In genomic region chr4:81563574-81563973, GRCm38 (mm10) we compare ENCODE assay signal across 8 mouse cellular contexts.
DNase-seq lines count a peak whose midpoint lies in the region; ATAC-seq and TF ChIP-seq lines count a peak whose summit lies in the region.

No protein-coding gene starts in this region.

- 0 out of 2 replicates have a peak overlapping the region, but pooled peaks have one; percentile 15 for H3K4me3 ChIP-seq in heart, embryonic 10.5 days
- no peak overlapping the region for H3K4me3 ChIP-seq in midbrain, postnatal 0 days (ENCODE audit: low read depth, low read length)
- H3K4me3 ChIP-seq in midbrain, embryonic 14.5 days (replicated peaks; ENCODE audit: low read depth, low read length): no peak overlapping the region
- H3K4me3 ChIP-seq in limb, embryonic 11.5 days (ENCODE audit: low read depth, low read length): no peak overlapping the region
- H3K4me3 ChIP-seq in midbrain, embryonic 13.5 days (replicated peaks): no peak overlapping the region

- no peak for ATAC-seq in midbrain, postnatal 0 days (ENCODE audit: low FRiP score)
- no peak for ATAC-seq in midbrain, embryonic 14.5 days (ENCODE audit: low FRiP score, low TSS enrichment)
- ATAC-seq in limb, embryonic 11.5 days (ENCODE audit: insufficient number of reproducible peaks, low FRiP score, low TSS enrichment, low read depth): no peak
- ATAC-seq in midbrain, embryonic 13.5 days: no peak

- peak; percentile 82 for DNase-seq in heart, embryonic 10.5 days (ENCODE audit: low spot score)
- no peak for DNase-seq in heart, postnatal 14 days
- no peak for DNase-seq in midbrain, postnatal 0 days (ENCODE audit: low spot score)
- DNase-seq in midbrain, embryonic 14.5 days: no peak
- DNase-seq in limb, embryonic 11.5 days (ENCODE audit: low spot score): peak; percentile 32
- peak; percentile 72 for DNase-seq in telencephalon, adult 2 months (ENCODE audit: low read depth, low spot score)
- DNase-seq in Muller cell, postnatal 12 days (ENCODE audit: inconsistent ontology term): no peak

- no peaks in the 10 kb centered on the region for H3K27me3 ChIP-seq in heart, embryonic 10.5 days (ENCODE audit: insufficient read depth, poor library complexity, severe bottlenecking)
- H3K27me3 ChIP-seq in midbrain, postnatal 0 days (ENCODE audit: insufficient read depth, low read length): no peaks in the 10 kb centered on the region
- no peaks in the 10 kb centered on the region for H3K27me3 ChIP-seq in midbrain, embryonic 14.5 days (ENCODE audit: control insufficient read depth, insufficient read depth, low read length)
- no peaks in the 10 kb centered on the region for H3K27me3 ChIP-seq in limb, embryonic 11.5 days (ENCODE audit: control insufficient read depth, insufficient read depth, low read length)
- no peaks in the 10 kb centered on the region; the same call in 1 of the 2 replicates for H3K27me3 ChIP-seq in midbrain, embryonic 13.5 days

- 21% methylated on average over 10 of the region's 10 CpGs for WGBS in heart, embryonic 10.5 days
- 29% methylated on average over 10 of the region's 10 CpGs for WGBS in midbrain, postnatal 0 days
- WGBS in midbrain, embryonic 14.5 days: 32% methylated on average over 10 of the region's 10 CpGs
- WGBS in limb, embryonic 11.5 days: 22% methylated on average over 10 of the region's 10 CpGs
- WGBS in midbrain, embryonic 13.5 days: 45% methylated on average over 10 of the region's 10 CpGs

- peak overlapping the region; percentile 5; the same call in 1 of the 2 replicates for H3K4me2 ChIP-seq in midbrain, postnatal 0 days (ENCODE audit: low read depth, low read length, poor library complexity, severe bottlenecking)
- H3K4me2 ChIP-seq in midbrain, embryonic 14.5 days (ENCODE audit: low read length): no peak overlapping the region
- H3K4me2 ChIP-seq in limb, embryonic 11.5 days (ENCODE audit: low read depth, severe bottlenecking): no peak overlapping the region
- H3K4me2 ChIP-seq in midbrain, embryonic 13.5 days (replicated peaks): no peak overlapping the region

- TF ChIP-seq CTCF in midbrain, postnatal 0 days (IDR thresholded peaks at IDR 0.05): no peak

- H3K9me3 ChIP-seq in heart, embryonic 10.5 days: no peaks in the 10 kb centered on the region
- H3K9me3 ChIP-seq in midbrain, postnatal 0 days (ENCODE audit: low read length): no peaks in the 10 kb centered on the region
- no peaks in the 10 kb centered on the region for H3K9me3 ChIP-seq in midbrain, embryonic 14.5 days (ENCODE audit: control insufficient read depth, low read length)
- no peaks in the 10 kb centered on the region for H3K9me3 ChIP-seq in limb, embryonic 11.5 days (ENCODE audit: control insufficient read depth, low read length)
- no peaks in the 10 kb centered on the region for H3K9me3 ChIP-seq in midbrain, embryonic 13.5 days

- no peaks in the 10 kb centered on the region for H3K36me3 ChIP-seq in heart, embryonic 10.5 days
- H3K36me3 ChIP-seq in midbrain, postnatal 0 days (ENCODE audit: insufficient read depth, low read length): no peaks in the 10 kb centered on the region
- no peaks in the 10 kb centered on the region for H3K36me3 ChIP-seq in midbrain, embryonic 14.5 days (ENCODE audit: control insufficient read depth, insufficient read depth, low read length)
- H3K36me3 ChIP-seq in limb, embryonic 11.5 days (ENCODE audit: control insufficient read depth, insufficient read depth, low read length): no peaks in the 10 kb centered on the region
- no peaks in the 10 kb centered on the region for H3K36me3 ChIP-seq in midbrain, embryonic 13.5 days

- H3K4me1 ChIP-seq in heart, embryonic 10.5 days: peaks cover 35% of the 10 kb centered on the region
- no peaks in the 10 kb centered on the region for H3K4me1 ChIP-seq in midbrain, postnatal 0 days (ENCODE audit: insufficient read depth, low read length)
- peaks cover 19% of the 10 kb centered on the region for H3K4me1 ChIP-seq in midbrain, embryonic 14.5 days (ENCODE audit: control insufficient read depth, insufficient read depth, low read length)
- H3K4me1 ChIP-seq in limb, embryonic 11.5 days (ENCODE audit: control insufficient read depth, insufficient read depth, low read length): peaks cover 9% of the 10 kb centered on the region; the same call in 1 of the 2 replicates
- peaks cover 39% of the 10 kb centered on the region for H3K4me1 ChIP-seq in midbrain, embryonic 13.5 days (replicated peaks)

- peak overlapping the region; percentile 79 for H3K27ac ChIP-seq in heart, embryonic 10.5 days
- H3K27ac ChIP-seq in midbrain, postnatal 0 days (ENCODE audit: low read depth, low read length): no peak overlapping the region
- H3K27ac ChIP-seq in midbrain, embryonic 14.5 days (replicated peaks; ENCODE audit: low read depth, low read length): no peak overlapping the region
- H3K27ac ChIP-seq in limb, embryonic 11.5 days (replicated peaks; ENCODE audit: low read depth, low read length): peak overlapping the region; percentile 30; the same call in 1 of the 2 replicates
- no peak overlapping the region for H3K27ac ChIP-seq in midbrain, embryonic 13.5 days

- intact Hi-C loops in heart, postnatal 14 days (cut with DNase I): loop anchor here (5.0 to 10.0 kb wide), 5 partner anchors 61 to 1049 kb away; no protein-coding TSS in a partner anchor

- H3K9ac ChIP-seq in midbrain, postnatal 0 days (replicated peaks; ENCODE audit: low read length, poor library complexity, severe bottlenecking): no peak overlapping the region
- H3K9ac ChIP-seq in midbrain, embryonic 14.5 days (replicated peaks; ENCODE audit: low read length): no peak overlapping the region
- no peak overlapping the region for H3K9ac ChIP-seq in limb, embryonic 11.5 days (ENCODE audit: low read length)
- H3K9ac ChIP-seq in midbrain, embryonic 13.5 days (replicated peaks): no peak overlapping the region

Comparison
In these comparisons a context has a peak if more than half of its experiments do, and no peak if none do; other contexts are left out.
1. DNase-seq: peak in heart, embryonic 10.5 days (single experiment), limb, embryonic 11.5 days (single experiment) and telencephalon, adult 2 months (single experiment); none in heart, postnatal 14 days (0 of 2), midbrain, postnatal 0 days (single experiment), midbrain, embryonic 14.5 days (single experiment) and Muller cell, postnatal 12 days (single experiment).
2. H3K27ac ChIP-seq: peak in heart, embryonic 10.5 days (single experiment) and limb, embryonic 11.5 days (single experiment); none in midbrain, postnatal 0 days (single experiment), midbrain, embryonic 14.5 days (single experiment) and midbrain, embryonic 13.5 days (single experiment).